Mouse (Mus musculus) lung, adult 2 months (tissue): ENCODE results near the gene Dock9.

Experiments used
- CTCF ChIP-seq: fragments of 200-500 bp; IDR thresholded peaks from 2 replicates; pipeline ENCODE4 v1.5.1; 2011; ENCODE audit warnings: mild to moderate bottlenecking, low read length, control low read depth; ENCODE audit not compliant: insufficient read depth
- POLR2A ChIP-seq: fragments of 200-500 bp; IDR thresholded peaks from 2 replicates; pipeline ENCODE4 v1.6.1; 2011; ENCODE audit warnings: low read depth, mild to moderate bottlenecking, control low read depth, low read length, borderline replicate concordance; ENCODE audit errors: extremely low read depth

DNA sequence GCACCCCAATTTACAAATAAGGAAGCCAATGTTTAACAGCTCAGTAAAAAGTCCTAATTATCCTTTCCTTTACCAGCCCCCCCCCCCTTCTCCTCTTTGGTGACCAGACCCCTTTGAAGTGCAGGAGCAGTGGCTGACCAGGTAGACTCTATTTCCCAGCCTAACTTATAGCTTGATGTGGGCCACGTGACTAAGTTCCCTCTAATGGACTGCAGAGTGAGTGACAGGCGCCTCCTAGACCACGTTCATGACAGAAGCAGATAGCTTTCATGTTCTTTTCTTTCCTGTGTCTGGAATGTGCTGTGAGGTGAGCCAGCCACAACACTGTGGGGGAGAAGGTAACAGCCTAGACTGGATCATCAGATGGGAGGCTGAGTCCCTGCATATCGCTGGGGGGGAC, 186.1 kb downstream of the Dock9 start:
- TF ChIP-seq CTCF (no peak), POLR2A (no peak)
